Mouse (Mus musculus) brown adipose tissue, adult 24 weeks (tissue): Measurements from ENCODE around the gene Eya2. TPM values are rescaled to one million over a fixed set of nuclear protein-coding genes. Genes with fewer than 3 reads are reported as not detected.

ENCODE experiments used
- H3K27ac ChIP-seq: fragments of 200-500 bp; replicated peaks from 2 replicates; pipeline ENCODE4 v1.5.1; 2012; ENCODE audit warnings: low read depth, mild to moderate bottlenecking, low read length
- H3K4me1 ChIP-seq: fragments of 200-500 bp; 2 replicates; pipeline ENCODE4 v1.6.1; 2012; ENCODE audit warnings: low read length, mixed read lengths; ENCODE audit not compliant: control insufficient read depth, insufficient read depth, insufficient read length
- H3K4me3 ChIP-seq: fragments of 200-500 bp; 2 replicates; pipeline ENCODE4 v1.5.1; 2012; ENCODE audit warnings: low read depth, mild to moderate bottlenecking, low read length, moderate library complexity; ENCODE audit not compliant: insufficient read depth
- polyA plus RNA-seq: library from polyadenylated mRNA; stranded (reverse); fragments of >200 nt; gene quantifications from 2 replicates; pipeline ENCODE4 v1.2.4, GENCODE M21; 2012; ENCODE audit not compliant: missing spikeins, insufficient read depth, insufficient read length

Eya2 gene
- polyA plus RNA-seq, 1 experiment: 1.4 TPM

DNA sequence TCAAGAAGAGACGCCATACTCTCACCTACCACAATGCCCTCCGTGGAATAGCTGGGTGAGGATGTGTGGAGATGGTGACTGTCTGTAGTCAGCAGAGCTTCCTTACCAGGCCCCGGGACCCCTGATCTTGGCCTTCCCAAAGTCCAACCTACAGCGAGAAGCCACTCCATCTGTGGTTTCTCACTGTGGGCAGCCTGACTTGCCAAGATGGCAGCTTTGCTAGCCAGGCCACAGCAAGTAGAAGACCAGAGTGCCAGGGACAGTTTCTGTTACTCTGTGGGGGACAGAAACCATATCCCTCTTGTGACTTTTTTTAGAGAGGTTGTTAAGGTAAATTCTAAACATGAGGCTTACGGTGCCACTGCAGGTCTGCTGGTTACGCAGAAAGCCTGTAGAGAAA lies 99.9 kb downstream of the Eya2 start:
- no peak overlapping the region for H3K27ac ChIP-seq
- H3K4me3 ChIP-seq: no peak overlapping the region
- peaks cover 6% of the 10 kb centered on the region for H3K4me1 ChIP-seq

DNA sequence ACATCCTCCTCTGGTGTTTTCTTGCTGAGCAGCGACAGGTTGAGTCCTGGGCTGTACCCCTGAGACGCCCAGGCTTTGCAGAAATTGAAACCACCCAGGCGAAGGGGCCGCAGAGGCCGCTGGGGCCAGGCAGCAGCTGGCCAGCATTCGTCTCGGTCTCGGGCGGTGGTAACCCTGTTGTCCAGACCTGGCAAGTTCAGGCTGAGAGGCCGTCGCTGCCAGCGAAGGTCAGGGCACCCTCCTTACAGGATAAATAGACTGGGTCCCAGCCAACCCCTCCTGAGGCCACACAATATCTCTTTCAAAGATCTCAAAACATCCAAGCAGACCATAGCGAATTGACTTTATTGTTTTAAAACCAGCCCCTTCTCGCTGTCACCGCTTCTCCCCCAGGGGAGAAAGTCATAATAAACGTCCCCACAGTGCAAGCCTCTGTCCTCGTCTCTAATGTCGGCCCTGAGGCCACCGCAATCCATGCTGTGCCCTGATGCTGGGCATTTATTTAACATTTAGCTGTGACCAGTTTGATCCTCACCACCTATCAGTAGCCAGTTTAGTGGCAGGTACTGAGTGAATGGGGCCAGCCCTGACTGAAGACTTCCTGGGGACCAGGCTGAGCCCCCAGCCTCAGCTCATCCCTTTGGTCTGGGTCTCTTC lies 105.5 kb downstream of the Eya2 start:
- Histone ChIP-seq H3K27ac (peak overlapping the region; percentile 49), H3K4me3 (no peak overlapping the region), H3K4me1 (peaks cover 12% of the 10 kb centered on the region)

DNA sequence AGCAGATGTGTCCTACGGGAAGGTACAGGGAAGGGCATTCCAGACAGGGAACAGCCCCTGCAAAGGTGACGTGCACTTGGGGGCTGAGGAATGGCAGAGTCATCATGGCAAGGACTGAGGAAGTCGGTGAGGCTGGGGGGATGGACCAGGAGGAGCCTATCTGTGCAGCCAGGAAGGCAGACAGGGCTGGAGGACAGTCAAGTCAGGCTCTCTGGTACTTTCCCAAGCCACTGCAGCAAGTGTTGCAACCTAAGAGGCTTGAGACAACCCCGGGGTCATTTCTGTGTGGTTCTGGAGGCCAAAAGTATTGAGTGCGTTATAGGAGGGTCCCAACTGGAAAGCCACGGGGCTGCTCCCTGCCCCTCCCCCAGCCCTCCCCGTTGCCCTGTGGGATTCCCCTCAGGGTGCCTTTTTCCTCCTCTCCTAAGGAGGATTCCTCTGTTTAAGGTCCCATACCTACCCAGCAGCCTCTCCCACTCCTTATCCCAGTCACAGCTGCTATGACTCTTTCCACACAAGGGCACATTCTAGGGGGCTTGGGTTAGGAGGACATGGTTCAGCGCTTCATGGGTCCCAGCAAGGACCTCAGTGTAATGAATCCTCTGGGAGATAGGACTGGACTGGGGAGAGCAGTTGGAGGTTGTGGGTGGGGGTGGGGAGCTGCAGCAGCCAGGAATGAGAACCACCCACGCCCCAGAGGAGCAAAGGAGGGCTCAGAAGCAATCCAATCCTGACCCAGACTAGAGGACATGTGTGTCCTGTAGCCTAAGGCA lies 108.4 kb downstream of the Eya2 start:
- Histone ChIP-seq H3K4me1 (peaks cover 10% of the 10 kb centered on the region), H3K27ac (no peak overlapping the region), H3K4me3 (no peak overlapping the region)

DNA sequence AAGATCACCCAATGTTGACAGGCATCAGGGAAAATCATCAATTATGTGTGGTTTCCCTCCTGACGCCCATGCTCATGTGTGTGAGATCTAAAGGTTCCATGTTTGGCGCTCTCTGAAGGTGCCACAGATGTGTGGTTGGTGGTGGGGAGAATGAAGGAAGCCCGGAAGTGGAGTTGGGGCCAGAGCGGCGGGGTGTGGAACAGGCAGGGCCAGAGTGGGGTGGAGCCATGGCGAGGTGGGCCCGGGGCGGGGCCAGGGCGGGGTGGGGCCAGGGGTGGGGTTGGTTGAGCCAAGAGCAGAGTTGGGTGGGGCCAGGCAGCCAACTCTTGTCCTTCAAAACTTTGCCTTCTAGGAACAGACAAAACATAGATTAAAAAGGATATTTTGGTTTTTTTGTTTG lies 113.4 kb downstream of the Eya2 start:
- no peaks in the 10 kb centered on the region for H3K4me1 ChIP-seq
- no peak overlapping the region for H3K4me3 ChIP-seq
- no peak overlapping the region for H3K27ac ChIP-seq

DNA sequence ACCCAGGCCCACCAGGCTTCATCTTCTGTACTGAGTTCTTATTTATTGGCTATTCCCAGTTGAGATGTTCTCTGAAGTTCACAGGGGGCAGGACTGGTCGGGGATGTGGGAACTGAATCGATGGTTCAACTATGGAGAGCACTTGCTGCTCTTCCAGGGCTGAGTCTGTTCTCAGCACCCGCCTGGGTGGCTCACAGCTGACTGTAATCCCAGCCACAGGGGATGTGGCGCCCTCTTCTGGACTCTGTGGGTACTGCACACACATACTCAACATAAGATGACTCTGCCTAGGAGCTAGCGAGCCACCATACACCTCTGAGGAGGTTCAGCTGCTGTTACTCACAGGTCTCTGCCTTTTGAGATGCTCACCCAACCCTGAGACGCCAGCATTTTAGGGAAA lies 121.9 kb downstream of the Eya2 start:
- H3K27ac ChIP-seq: no peak overlapping the region
- no peak overlapping the region for H3K4me3 ChIP-seq
- no peaks in the 10 kb centered on the region; the same call in 1 of the 2 replicates for H3K4me1 ChIP-seq

DNA sequence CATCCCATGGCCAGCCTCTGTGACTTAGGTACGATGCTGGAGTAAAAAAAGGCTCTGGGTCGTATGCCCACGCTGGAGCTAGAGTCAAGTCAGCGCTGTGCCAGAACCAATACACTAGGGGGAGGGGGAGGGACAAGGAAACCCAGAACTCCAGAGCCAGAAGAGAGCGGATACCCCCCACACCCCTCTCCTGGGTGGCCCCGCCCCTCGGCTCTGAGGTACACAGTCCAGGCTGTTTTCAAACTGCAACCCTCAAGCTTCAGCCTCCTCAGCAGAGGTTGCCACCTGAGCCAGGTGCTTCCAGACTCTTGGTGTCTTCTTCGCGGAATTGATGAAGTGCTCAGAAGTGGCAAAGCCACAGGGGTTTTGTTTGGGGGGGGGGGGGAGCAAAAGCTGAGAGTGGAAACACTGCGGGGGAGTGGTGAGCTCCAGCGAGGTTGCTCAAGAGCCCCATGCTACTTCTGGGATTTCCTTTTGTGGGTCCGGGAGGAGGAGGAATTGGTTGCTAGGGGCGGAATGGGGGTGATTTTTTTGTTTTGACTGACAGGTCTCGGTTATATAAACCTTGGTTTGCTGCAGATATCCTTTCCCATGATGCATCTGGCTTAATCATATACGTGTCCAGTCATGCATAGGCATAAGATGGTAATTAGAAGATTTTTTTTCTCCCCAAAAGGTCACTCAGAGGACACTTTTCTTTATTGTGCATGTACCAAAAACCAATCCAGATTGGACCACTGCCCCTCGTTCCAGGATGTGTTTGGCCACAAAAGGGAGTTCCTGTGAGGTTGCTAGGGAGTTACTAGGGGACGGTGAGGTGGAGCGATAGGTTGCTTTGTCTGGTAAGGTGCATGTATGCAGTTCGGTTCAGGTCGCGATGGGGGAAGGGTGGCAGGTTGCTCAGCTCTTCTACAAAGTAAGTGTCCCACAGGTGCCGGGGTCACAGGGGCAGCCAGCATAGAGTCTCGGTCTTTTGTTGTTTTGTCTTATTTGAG lies 122.6 kb downstream of the Eya2 start:
- Histone ChIP-seq H3K27ac (no peak overlapping the region), H3K4me3 (no peak overlapping the region), H3K4me1 (no peaks in the 10 kb centered on the region; the same call in 1 of the 2 replicates)

DNA sequence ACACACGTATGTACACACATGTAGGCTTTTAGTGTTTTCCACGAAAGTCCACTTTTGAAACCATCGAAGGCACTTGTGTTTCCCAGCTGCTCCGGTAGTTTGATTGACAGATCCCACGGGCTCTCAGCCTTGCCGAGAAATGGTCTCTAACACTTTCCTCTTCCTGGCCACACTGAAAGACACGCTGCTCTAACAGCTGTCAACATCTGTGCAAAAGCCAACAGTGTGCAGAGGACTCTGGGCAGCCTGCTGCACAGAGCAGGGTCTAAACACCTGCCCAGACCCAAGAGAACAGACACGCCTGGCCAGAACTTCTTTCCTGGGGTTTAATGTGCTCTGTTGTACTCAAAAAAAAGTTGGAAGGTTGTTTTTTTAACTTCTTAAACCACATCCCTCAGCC lies 124.5 kb downstream of the Eya2 start:
- no peaks in the 10 kb centered on the region; the same call in 1 of the 2 replicates for H3K4me1 ChIP-seq

DNA sequence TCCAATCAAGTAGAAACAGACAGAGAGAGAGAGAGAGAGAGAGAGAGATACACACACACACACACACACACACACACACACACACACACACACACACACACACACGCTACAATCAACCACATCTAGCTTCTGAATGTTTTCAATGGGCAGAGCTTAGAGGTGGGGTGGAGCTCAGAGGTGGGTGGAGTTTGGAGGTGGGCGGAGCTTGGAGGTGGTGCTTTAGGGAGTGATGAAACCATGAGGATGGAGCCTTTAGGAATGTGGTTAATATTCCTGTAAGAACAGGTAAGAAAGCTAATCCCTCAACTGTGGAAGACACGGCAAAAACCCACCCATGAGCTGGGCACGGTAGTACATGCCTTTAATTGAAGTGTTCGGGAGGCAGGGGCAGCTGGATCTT lies 127.1 kb downstream of the Eya2 start:
- no peaks in the 10 kb centered on the region; the same call in 1 of the 2 replicates for H3K4me1 ChIP-seq
- H3K27ac ChIP-seq: no peak overlapping the region

More for the DNA sequence above, 124.5 kb downstream of the Eya2 start:
- Histone ChIP-seq H3K27ac (no peak overlapping the region), H3K4me3 (no peak overlapping the region)

DNA sequence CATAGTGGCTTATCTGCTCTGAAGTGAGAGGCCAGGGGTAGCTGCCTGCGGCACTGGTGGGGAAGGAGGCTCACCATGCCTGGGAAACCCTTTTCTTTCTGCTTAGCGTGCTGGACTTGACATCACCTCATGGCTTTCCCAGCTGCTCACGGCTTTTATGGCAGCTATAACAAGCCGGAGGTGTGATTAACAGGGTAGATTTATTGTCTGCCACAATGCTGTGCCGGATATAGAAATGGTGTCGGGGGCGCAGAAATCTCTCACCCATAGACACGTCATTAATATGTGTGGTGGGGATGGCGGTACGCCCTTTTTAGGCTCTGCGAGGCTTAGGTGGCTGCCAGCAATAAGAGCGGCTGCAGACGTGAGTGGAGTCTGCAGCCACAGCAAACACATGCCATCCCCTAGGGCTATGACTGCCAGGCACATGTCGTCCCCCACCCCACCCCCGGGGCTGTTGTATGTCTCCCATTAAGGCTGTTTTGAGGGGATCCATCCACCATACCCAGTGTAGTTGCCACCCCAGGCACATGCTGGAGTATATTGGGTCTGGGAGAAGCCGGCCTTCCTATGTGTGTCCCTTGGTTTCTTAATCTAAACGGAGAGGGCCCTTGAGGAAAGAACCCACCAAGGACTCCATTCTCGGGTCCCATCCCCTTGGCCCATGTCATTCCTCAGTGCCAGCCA lies 137.9 kb downstream of the Eya2 start:
- H3K4me1 ChIP-seq: peaks cover 13% of the 10 kb centered on the region
- H3K4me3 ChIP-seq: no peak overlapping the region
- no peak overlapping the region for H3K27ac ChIP-seq

More for the DNA sequence above, 127.1 kb downstream of the Eya2 start:
- H3K4me3 ChIP-seq: no peak overlapping the region

DNA sequence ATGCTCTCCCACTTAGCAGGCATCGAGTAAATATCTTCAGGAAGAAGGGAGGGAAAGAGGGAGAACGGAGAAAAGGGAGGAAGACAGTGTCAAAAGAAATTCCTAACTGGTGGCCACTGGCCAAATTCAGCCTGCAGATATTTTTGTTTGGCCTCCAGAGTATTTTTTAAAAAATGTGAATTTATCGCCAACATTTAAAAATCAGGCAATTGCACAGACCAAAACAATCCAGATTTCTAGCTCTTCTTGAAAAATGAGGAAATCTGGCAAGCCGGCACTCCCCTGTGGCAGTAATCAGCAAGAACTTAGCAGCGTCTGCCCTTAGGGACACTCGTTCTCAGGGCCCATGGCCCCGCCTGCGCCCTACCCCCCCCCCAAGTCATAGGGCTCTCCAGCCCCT lies 138.9 kb downstream of the Eya2 start:
- peaks cover 13% of the 10 kb centered on the region for H3K4me1 ChIP-seq
- no peak overlapping the region for H3K4me3 ChIP-seq
- peak overlapping the region; percentile 52 for H3K27ac ChIP-seq

DNA sequence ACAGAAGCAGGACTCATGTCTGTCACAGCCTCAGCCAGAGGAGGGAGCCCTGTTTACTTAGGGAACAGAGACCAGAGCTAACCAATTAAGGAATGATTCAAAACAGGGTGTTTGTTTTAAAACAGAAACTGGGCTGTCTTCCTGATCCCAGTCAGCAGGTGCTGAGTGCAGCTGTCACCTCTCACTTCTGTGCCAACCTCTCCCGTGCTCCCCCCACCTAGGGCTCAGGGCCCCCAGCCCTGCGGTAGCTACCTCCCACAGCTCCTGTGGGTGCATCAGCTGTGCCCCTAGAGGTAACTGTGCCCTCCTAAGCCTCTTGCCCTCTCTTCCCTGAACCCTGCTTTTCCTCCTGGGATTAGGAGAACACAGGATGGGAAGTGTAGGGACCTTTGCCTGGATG lies 141.5 kb downstream of the Eya2 start:
- Histone ChIP-seq H3K27ac (no peak overlapping the region), H3K4me3 (no peak overlapping the region), H3K4me1 (peaks cover 13% of the 10 kb centered on the region)

DNA sequence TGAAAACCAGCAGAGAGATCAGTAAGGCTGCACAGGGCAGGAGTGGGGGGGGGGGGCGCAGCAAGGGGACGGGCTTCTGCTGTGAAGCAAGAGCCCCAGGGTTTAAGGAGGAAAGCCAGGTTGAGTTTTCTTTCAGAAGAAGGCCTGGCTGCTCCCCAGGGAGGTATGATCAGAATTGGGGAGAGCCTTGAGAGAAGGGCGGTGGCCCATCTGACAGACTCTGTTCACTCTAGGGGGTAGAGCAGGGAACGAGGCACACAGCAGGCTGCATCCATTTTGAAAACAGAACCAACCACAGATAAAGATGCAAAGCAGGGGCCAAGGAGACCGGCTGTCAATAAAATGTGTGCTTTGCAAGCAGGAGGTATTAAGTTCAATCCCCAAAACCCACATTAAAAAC lies 145.5 kb downstream of the Eya2 start:
- Histone ChIP-seq H3K27ac (no peak overlapping the region), H3K4me1 (no peaks in the 10 kb centered on the region), H3K4me3 (no peak overlapping the region)

DNA sequence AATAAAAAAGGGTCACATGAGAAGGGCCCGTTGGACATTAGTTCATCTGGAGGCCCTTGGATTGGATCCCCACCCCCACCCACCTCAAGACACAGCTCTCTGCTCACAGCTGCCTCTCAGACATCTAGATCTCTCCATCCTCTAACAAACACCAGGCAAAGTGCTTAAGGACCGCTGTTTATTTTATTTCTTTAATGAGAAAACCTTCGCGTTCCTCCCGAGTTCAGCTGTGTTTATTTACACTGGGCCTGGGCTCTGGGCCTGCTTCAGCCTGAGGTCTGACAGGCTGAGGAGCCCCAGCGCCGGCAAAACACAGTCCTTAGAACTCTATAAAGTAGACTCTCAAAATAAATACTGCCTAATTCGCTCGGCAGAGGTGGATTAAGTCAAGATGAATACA lies 146.2 kb downstream of the Eya2 start:
- Histone ChIP-seq H3K4me1 (no peaks in the 10 kb centered on the region), H3K27ac (no peak overlapping the region), H3K4me3 (no peak overlapping the region)

DNA sequence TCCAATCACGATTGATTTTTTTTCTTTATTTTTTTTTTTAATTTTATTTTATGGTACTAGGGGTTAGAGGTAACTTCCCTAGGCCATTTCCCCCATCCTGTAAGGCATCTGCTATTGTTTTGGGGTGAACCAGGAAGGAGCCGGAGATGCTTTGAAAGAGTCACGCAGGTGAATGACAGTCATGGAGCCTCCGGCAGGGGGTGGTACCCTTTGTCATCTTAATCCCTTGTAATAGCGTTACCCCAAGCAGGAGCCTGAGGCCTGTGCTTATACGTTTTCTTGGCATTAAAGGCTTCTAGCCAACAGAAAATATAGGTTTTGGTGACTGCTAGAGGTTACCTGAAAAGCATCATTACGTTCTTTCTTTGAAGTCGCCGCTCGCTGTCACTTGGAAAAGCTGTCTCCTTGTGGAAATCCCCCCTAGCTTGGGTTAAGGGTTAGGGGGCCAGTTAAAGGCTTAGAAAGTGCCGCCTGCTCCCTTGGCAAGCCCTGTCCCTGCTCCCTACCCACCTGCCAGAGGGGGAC lies 146.8 kb downstream of the Eya2 start:
- H3K27ac ChIP-seq: no peak overlapping the region
- H3K4me1 ChIP-seq: no peaks in the 10 kb centered on the region

More for the DNA sequence above, 146.8 kb downstream of the Eya2 start:
- no peak overlapping the region for H3K4me3 ChIP-seq
